Mouse (Mus musculus) forebrain, postnatal 0 days (tissue): ENCODE data around the gene Gnao1. TPM values are rescaled to one million over a fixed set of nuclear protein-coding genes. Genes with fewer than 3 reads are reported as not detected.

Source experiments
- ATAC-seq: fragments of 200-750 bp; cut with Nextera tagmentation; 2 replicates; pipeline ENCODE4 v1.8.0; 2017; ENCODE audit warnings: mild to moderate bottlenecking, moderate library complexity
- DNase-seq: peaks from one replicate; pipeline ENCODE4 v3.0.0-alpha.2; 2015
- H3K27ac ChIP-seq: fragments of 300-500 bp; sonication (generic); 2 replicates; pipeline ENCODE4 v1.5.1; 2014; ENCODE audit warnings: low read depth, mild to moderate bottlenecking, antibody characterized with exemption, low read length, moderate library complexity, mixed read lengths
- H3K27me3 ChIP-seq: fragments of 300-500 bp; sonication (generic); 2 replicates; pipeline ENCODE4 v1.6.1; 2014; ENCODE audit warnings: mild to moderate bottlenecking, low read length, mixed read lengths; ENCODE audit not compliant: insufficient read depth
- H3K36me3 ChIP-seq: fragments of 300-500 bp; sonication (generic); 2 replicates; pipeline ENCODE4 v1.6.1; 2014; ENCODE audit warnings: mild to moderate bottlenecking, moderate library complexity; ENCODE audit not compliant: insufficient read depth
- H3K4me1 ChIP-seq: fragments of 300-500 bp; sonication (generic); 2 replicates; pipeline ENCODE4 v1.6.1; 2014; ENCODE audit warnings: antibody characterized with exemption; ENCODE audit not compliant: insufficient read depth
- H3K4me2 ChIP-seq: fragments of 300-500 bp; sonication (generic); 2 replicates; pipeline ENCODE4 v1.6.1; 2014; ENCODE audit warnings: low read depth, mild to moderate bottlenecking, moderate library complexity
- H3K4me3 ChIP-seq: fragments of 300-500 bp; sonication (generic); 2 replicates; pipeline ENCODE4 v1.5.1; 2014; ENCODE audit warnings: low read depth, low read length, mixed read lengths
- H3K9ac ChIP-seq: fragments of 300-500 bp; sonication (generic); 2 replicates; pipeline ENCODE4 v1.6.1; 2014; ENCODE audit warnings: mild to moderate bottlenecking
- H3K9me3 ChIP-seq: fragments of 300-500 bp; sonication (generic); 2 replicates; pipeline ENCODE4 v1.6.1; 2016; ENCODE audit warnings: low read length
- CTCF ChIP-seq: sonication (generic); IDR thresholded peaks from 2 replicates; pipeline ENCODE4 v1.5.1; 2016; ENCODE audit warnings: antibody characterized with exemption, control low read depth, low read depth
- WGBS: fragments of 180-500 bp; shearing (Covaris S2); extraction: QIAGEN DNeasy Blood & Tissue Kit; methylation state at CpG from one replicate; pipeline ENCODE4 v1.1.7; 2014; 5-methylcytosine and 5-hydroxymethylcytosine counted together
- polyA plus RNA-seq: library from polyadenylated mRNA; unstranded; fragments of >200 nt; fragmentation: Nextera tagmentation; extraction: Ambion mirVana; gene quantifications from 2 replicates; pipeline ENCODE4 v1.2.1, GENCODE M21; 2015
- total RNA-seq: library from RNA; depleted of rRNA; stranded (reverse); fragments of >200 nt; gene quantifications from 2 replicates; pipeline ENCODE4 v1.2.3, GENCODE M21; 2014

Gene Gnao1
- total and polyA plus RNA-seq, 2 experiments from 2014 or later = 301 to 314 TPM

- 89% methylated on average over 11 of the region's 11 CpGs for WGBS
- no peak overlapping the region for H3K4me2 ChIP-seq
- TF ChIP-seq CTCF = no peak
- peaks cover 76% of the 10 kb centered on the region for H3K36me3 ChIP-seq
- DNase-seq = no peak
- H3K9ac ChIP-seq = no peak overlapping the region
- H3K27me3 ChIP-seq = no peaks in the 10 kb centered on the region
- ATAC-seq = no peak
- no peak overlapping the region for H3K27ac ChIP-seq
- no peaks in the 10 kb centered on the region for H3K4me1 ChIP-seq
- H3K4me3 ChIP-seq = no peak overlapping the region
- no peaks in the 10 kb centered on the region for H3K9me3 ChIP-seq
Observed at GRCm38 (mm10) chr8:93974602-93975186, 164.9 kb downstream of the Gnao1 start.

GRCm38 (mm10) chr8:93975358-93975757, 165.6 kb downstream of the Gnao1 start:
- H3K9ac ChIP-seq = no peak overlapping the region
- WGBS = 99% methylated on average over 2 of the region's 2 CpGs
- no peaks in the 10 kb centered on the region for H3K4me1 ChIP-seq
- no peak overlapping the region for H3K27ac ChIP-seq
- no peaks in the 10 kb centered on the region for H3K9me3 ChIP-seq
- DNase-seq = no peak
- H3K27me3 ChIP-seq = no peaks in the 10 kb centered on the region
- ATAC-seq = no peak
- no peak overlapping the region for H3K4me2 ChIP-seq
- no peak overlapping the region for H3K4me3 ChIP-seq
- H3K36me3 ChIP-seq = peaks cover 76% of the 10 kb centered on the region
- TF ChIP-seq CTCF = no peak

DNA sequence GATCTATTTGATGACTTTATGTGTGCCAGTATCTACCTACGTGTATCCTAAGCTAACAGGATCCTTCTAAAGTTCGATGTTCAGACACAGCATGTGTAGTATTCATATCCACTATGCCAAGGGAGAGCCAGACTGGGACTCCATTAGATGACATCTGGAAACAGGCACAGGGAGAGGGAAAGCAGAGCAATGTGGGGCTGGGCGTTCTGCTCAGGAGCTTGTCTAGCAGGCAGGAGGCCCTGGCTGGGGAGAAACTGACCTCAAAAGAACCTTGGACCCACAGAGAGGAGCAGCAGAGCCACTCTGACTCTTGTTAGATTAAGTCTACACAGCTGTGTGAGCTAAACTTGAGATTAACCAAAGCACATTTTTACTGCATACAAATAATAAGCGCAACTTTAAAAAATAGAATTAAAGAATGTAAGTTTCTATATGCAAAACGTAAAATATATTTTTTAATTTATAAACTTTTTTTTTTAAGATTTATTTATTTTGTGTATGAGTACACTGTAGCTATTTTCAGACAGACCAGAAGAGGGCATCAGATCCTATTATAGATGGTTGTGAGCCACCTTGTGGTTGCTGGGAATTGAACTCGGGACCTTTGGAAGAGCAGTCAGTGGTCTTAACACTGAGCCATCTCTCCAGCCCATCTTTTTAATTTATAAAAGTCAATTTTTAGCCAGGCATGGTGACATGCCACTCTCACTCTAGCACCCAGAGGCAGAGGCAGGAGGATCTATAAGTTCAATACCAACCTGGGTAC, 166.9 kb downstream of the Gnao1 start:
- no peak for DNase-seq
- Histone ChIP-seq H3K36me3 (peaks cover 79% of the 10 kb centered on the region), H3K9ac (no peak overlapping the region)

GRCm38 (mm10) chr8:93980141-93980540, 170.4 kb downstream of the Gnao1 start:
- no peaks in the 10 kb centered on the region for H3K4me1 ChIP-seq
- peaks cover 74% of the 10 kb centered on the region for H3K36me3 ChIP-seq
- no peak for DNase-seq
- no peaks in the 10 kb centered on the region for H3K27me3 ChIP-seq
- H3K27ac ChIP-seq = no peak overlapping the region
- 69% methylated on average over 4 of the region's 4 CpGs for WGBS
- TF ChIP-seq CTCF = no peak
- no peak overlapping the region for H3K4me2 ChIP-seq
- no peak overlapping the region for H3K4me3 ChIP-seq
- no peak overlapping the region for H3K9ac ChIP-seq
- H3K9me3 ChIP-seq = no peaks in the 10 kb centered on the region
- no peak for ATAC-seq

More for the DNA sequence above, 166.9 kb downstream of the Gnao1 start:
- TF ChIP-seq CTCF = peak; percentile 28; the same call in 1 of the 2 replicates
- Histone ChIP-seq H3K9me3 (no peaks in the 10 kb centered on the region), H3K4me1 (no peaks in the 10 kb centered on the region), H3K4me2 (no peak overlapping the region), H3K27me3 (no peaks in the 10 kb centered on the region), H3K4me3 (no peak overlapping the region), H3K27ac (no peak overlapping the region)
- WGBS = 96% methylated on average over 6 of the region's 6 CpGs
- ATAC-seq = no peak

DNA sequence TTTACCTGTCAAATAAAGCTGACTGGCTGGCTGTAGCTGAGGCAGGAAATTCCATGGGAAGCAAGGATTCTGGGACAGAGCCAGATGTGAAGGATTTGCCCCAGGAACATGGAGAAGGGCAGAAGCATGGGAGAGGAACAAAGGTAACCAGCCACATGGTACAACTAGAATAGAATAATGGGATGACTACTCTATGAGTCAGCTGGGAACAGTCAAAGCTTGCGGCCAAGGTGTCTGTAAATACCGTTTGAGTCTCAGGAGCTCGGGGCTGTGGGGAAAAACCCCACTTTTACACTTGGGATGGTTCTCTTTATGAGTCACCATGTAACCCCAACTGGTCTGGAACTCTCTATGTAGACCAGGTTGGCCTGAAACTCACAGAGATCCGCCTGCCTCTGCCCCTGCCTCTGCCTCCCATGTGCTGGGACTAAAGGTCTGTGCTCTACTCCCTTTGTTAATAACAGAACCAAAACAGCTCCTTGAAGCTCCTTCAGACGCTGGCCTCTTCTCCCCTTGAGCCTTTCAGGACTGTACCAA, 172.0 kb downstream of the Gnao1 start:
- no peak for TF ChIP-seq CTCF
- H3K36me3 ChIP-seq = peaks cover 71% of the 10 kb centered on the region
- H3K27me3 ChIP-seq = no peaks in the 10 kb centered on the region
- 92% methylated on average over 5 of the region's 5 CpGs for WGBS
- H3K4me1 ChIP-seq = no peaks in the 10 kb centered on the region
- H3K27ac ChIP-seq = no peak overlapping the region
- H3K9me3 ChIP-seq = no peaks in the 10 kb centered on the region
- no peak overlapping the region for H3K9ac ChIP-seq
- H3K4me2 ChIP-seq = no peak overlapping the region
- DNase-seq = no peak
- no peak overlapping the region for H3K4me3 ChIP-seq
- ATAC-seq = no peak

GRCm38 (mm10) chr8:93983827-93984226, 174.1 kb downstream of the Gnao1 start:
- Histone ChIP-seq H3K27ac (no peak overlapping the region), H3K4me3 (no peak overlapping the region), H3K9me3 (no peaks in the 10 kb centered on the region), H3K36me3 (peaks cover 77% of the 10 kb centered on the region), H3K4me2 (no peak overlapping the region), H3K9ac (no peak overlapping the region), H3K4me1 (no peaks in the 10 kb centered on the region), H3K27me3 (no peaks in the 10 kb centered on the region)
- no peak for DNase-seq
- WGBS = 55% methylated on average over 3 of the region's 3 CpGs
- ATAC-seq = peak; percentile 65
- TF ChIP-seq CTCF = peak; percentile 41; the same call in 1 of the 2 replicates

DNA sequence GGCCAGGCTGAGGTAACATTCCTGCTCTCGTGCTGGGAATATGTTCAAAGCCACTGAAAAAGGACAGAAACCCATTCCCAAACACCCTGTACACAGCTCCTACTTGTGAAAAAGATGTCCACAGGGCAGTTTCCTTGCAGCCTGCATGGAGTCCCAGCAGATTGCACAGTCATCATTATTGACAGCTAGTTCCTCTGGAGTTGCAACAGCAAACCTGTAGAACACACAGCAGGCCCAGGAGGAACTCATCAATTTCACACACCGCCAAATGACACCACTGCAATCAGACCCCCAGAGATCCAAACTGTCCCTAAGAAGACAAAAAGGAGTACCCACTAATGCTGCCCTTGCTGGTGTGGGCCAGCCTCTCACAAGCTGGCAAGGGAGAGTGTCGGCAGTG, 175.0 kb downstream of the Gnao1 start:
- no peaks in the 10 kb centered on the region for H3K4me1 ChIP-seq
- 93% methylated on average over 3 of the region's 3 CpGs for WGBS
- H3K27ac ChIP-seq = no peak overlapping the region
- H3K9ac ChIP-seq = no peak overlapping the region
- no peak overlapping the region for H3K4me3 ChIP-seq
- no peaks in the 10 kb centered on the region for H3K27me3 ChIP-seq
- H3K4me2 ChIP-seq = no peak overlapping the region
- H3K9me3 ChIP-seq = no peaks in the 10 kb centered on the region
- H3K36me3 ChIP-seq = peaks cover 70% of the 10 kb centered on the region
- ATAC-seq = no peak
- no peak for TF ChIP-seq CTCF
- DNase-seq = no peak
